Comparison of ENCODE assay signal across 23 mouse cellular contexts in the genomic region with DNA sequence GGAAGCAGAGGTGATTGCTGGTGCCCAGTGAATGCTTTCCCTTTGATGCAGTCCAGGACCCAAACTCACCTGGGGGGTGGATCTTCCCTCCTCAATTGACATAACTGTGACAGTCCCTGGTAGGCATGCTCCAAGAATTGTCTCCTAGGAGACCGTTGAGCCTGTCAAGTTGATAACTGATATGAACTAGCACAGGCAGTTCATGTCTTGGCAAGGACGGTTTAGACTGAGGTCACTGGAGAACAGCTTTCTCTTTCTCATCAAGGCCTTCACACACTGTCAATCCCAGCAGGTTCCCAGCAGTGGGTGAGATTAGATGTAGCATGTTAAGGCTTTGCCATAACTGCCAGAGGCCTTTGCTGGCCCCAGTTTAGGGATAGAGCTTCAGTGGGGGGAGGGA.
DNase-seq lines count a peak whose midpoint lies in the region; ATAC-seq and TF ChIP-seq lines count a peak whose summit lies in the region.
"Had no signal": no experiment of that assay in that cellular context is flagged by ENCODE, and none has a peak within 500 bp of the region (broad histone marks: within the 10 kb centered on the region; RNA-seq: fewer than 3 reads in every experiment).

No protein-coding gene starts in this region.

- no peak overlapping the region for H3K9ac ChIP-seq in heart, adult 2 months (ENCODE audit: low read depth, low read length)
- H3K9ac ChIP-seq: forebrain, embryonic 12.5 days; heart, embryonic 13.5 days; hindbrain, embryonic 15.5 days; intestine, embryonic 15.5 days; limb, embryonic 15.5 days; liver, postnatal 0 days; neural tube, embryonic 15.5 days had no signal

- TF ChIP-seq CTCF in heart, adult 2 months (IDR thresholded peaks at IDR 0.05) = no peak

- peak overlapping the region; percentile 29 for H3K27ac ChIP-seq in heart, adult 2 months
- H3K27ac ChIP-seq in hindbrain, embryonic 10.5 days = no peak overlapping the region
- H3K27ac ChIP-seq: embryonic facial prominence, embryonic 10.5 days; forebrain, embryonic 12.5 days; heart, embryonic 13.5 days; hindbrain, embryonic 15.5 days; intestine, embryonic 15.5 days; limb, embryonic 15.5 days; neural tube, embryonic 15.5 days had no signal

- WGBS in heart, adult 2 months = 41% methylated on average over 2 of the region's 2 CpGs
- 85% methylated on average over 2 of the region's 2 CpGs for WGBS in hindbrain, embryonic 10.5 days

- TF ChIP-seq POLR2A in heart, adult 2 months (IDR thresholded peaks at IDR 0.05; ENCODE audit: insufficient read depth, low read depth, low read length) = no peak

- peak; percentile 66 for ATAC-seq in megakaryocyte-erythroid progenitor cell, adult 5-6 weeks (replicated peaks; ENCODE audit: low FRiP score, low TSS enrichment, poor library complexity, severe bottlenecking)
- ATAC-seq: intestine, embryonic 15.5 days; liver, postnatal 0 days; midbrain, embryonic 16.5 days had no signal

- intact Hi-C loops in heart, adult 2 months (cut with DNase I) = no loop called here
- intact Hi-C loops in left cerebral cortex, postnatal 4 days (cut with DNase I) = no loop called here
- intact Hi-C loops in left cerebral cortex, postnatal 14 days (cut with DNase I) = loop anchor here (10.0 kb wide), 1 partner anchor 88 kb away; no protein-coding TSS in a partner anchor

- peaks cover 4% of the 10 kb centered on the region; the same call in 1 of the 2 replicates for H3K9me3 ChIP-seq in hindbrain, embryonic 10.5 days
- H3K9me3 ChIP-seq: embryonic facial prominence, embryonic 10.5 days; forebrain, embryonic 12.5 days; hindbrain, embryonic 15.5 days; intestine, embryonic 15.5 days; limb, embryonic 15.5 days; neural tube, embryonic 15.5 days had no signal

- no peaks in the 10 kb centered on the region for H3K27me3 ChIP-seq in heart, adult 2 months (ENCODE audit: control insufficient read depth, insufficient read depth, low read length)
- H3K27me3 ChIP-seq in hindbrain, embryonic 10.5 days (ENCODE audit: insufficient read depth, poor library complexity, severe bottlenecking) = no peaks in the 10 kb centered on the region
- H3K27me3 ChIP-seq: forebrain, embryonic 12.5 days; heart, embryonic 13.5 days; hindbrain, embryonic 15.5 days; intestine, embryonic 15.5 days; limb, embryonic 15.5 days; neural tube, embryonic 15.5 days had no signal

- H3K36me3 ChIP-seq in heart, adult 2 months (ENCODE audit: control insufficient read depth, insufficient read depth, low read length) = no peaks in the 10 kb centered on the region
- no peaks in the 10 kb centered on the region for H3K36me3 ChIP-seq in hindbrain, embryonic 10.5 days
- H3K36me3 ChIP-seq: embryonic facial prominence, embryonic 10.5 days; forebrain, embryonic 12.5 days; heart, embryonic 13.5 days; hindbrain, embryonic 15.5 days; intestine, embryonic 15.5 days; limb, embryonic 15.5 days; neural tube, embryonic 15.5 days had no signal

- peaks cover 18% of the 10 kb centered on the region for H3K4me1 ChIP-seq in heart, adult 2 months (ENCODE audit: control insufficient read depth, insufficient read depth, low read length)
- H3K4me1 ChIP-seq in hindbrain, embryonic 10.5 days (replicated peaks) = peaks cover 4% of the 10 kb centered on the region; the same call in 1 of the 2 replicates
- H3K4me1 ChIP-seq: embryonic facial prominence, embryonic 10.5 days; hindbrain, embryonic 15.5 days; limb, embryonic 15.5 days had no signal

- no peak overlapping the region for H3K4me3 ChIP-seq in heart, adult 2 months
- no peak overlapping the region for H3K4me3 ChIP-seq in hindbrain, embryonic 10.5 days
- H3K4me3 ChIP-seq: embryonic facial prominence, embryonic 10.5 days; forebrain, embryonic 12.5 days; heart, embryonic 13.5 days; hindbrain, embryonic 15.5 days; intestine, embryonic 15.5 days; limb, embryonic 15.5 days; neural tube, embryonic 15.5 days had no signal

- no peaks in the 10 kb centered on the region for H3K79me2 ChIP-seq in heart, adult 2 months (replicated peaks; ENCODE audit: control insufficient read depth, insufficient read depth, low read length)

- DNase-seq in adrenal gland, postnatal 14 days = peak; percentile 47
- DNase-seq in adrenal gland, adult 18-20 months (ENCODE audit: low spot score in 2 of 2) = no peak
- DNase-seq in heart, adult 2 months = peak in 1 of 2 experiments; percentile 30
- DNase-seq in heart, adult 9 months (ENCODE audit: low spot score in 2 of 2) = no peak
- DNase-seq in left cerebral cortex, postnatal 4 days = peak; percentile 23
- DNase-seq in left cerebral cortex, postnatal 14 days (ENCODE audit: low spot score in 2 of 2) = no peak
- no peak for DNase-seq in hindbrain, embryonic 10.5 days (ENCODE audit: low spot score)
- DNase-seq: cerebellum, adult 8-10 months; gastrocnemius, postnatal 10 days; kidney, postnatal 4 days; liver, postnatal 0 days; lung, postnatal 14 days; right cerebral cortex, postnatal 14 days; thymus, adult 2 months had no signal

- TF ChIP-seq EP300 in heart, adult 2 months (IDR thresholded peaks at IDR 0.05; ENCODE audit: insufficient read depth, low read depth, low read length) = no peak

Comparison
In these comparisons a context has a peak if more than half of its experiments do, and no peak if none do; other contexts are left out.
1. DNase-seq: peak in adrenal gland, postnatal 14 days (single experiment) and left cerebral cortex, postnatal 4 days (single experiment); none in adrenal gland, adult 18-20 months (0 of 2), heart, adult 9 months (0 of 2), left cerebral cortex, postnatal 14 days (0 of 2) and hindbrain, embryonic 10.5 days (single experiment).